Mouse (Mus musculus) NIH3T3 (cell line): ENCODE results near the gene Amotl2.
"Not testable (repeated sequence)": the region's sequence is repeated elsewhere in the genome, so short reads cannot be mapped to it uniquely, and the experiment has no call there.

Experiments used
- DNase-seq: peaks from one replicate; pipeline ENCODE4 v3.0.0-alpha.2; 2012; ENCODE audit warnings: low read depth

Amotl2 gene

DNA sequence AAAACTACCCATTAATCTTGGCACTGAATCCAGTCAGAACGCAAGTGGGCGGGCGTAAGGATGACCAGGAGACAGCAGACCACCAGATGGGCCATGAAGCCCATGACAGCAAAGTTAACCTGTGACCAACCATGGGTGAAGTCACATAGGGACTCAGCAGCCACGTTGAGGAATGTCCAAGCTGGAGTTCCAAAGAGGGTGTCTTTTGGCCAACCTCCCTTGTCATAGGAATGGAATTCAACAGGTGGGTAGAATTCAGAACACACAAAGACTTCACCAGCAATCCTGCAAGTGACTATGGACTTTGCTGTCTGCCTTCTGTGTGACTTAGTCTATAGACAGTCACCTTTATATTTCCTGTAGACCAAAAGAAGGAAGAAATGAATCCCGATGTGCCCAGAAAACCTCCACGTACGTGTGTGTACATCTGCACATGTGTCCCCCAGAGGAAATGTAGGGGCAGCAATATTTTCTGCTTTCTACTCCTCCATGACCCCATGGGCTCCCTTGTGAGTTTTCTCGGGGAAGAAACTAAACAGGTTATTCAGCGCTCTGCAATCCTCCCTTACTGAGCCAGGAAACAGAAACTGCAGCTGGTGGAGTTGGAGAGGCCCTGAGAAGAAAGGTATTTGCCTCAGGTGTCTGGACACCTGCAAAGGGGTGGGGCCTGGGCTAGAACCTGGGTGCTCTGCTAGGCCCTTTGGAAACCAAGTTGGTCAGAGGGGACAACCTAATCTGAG is 17.7 kb downstream of the Amotl2 start:
- peak; percentile 24 for DNase-seq

DNA sequence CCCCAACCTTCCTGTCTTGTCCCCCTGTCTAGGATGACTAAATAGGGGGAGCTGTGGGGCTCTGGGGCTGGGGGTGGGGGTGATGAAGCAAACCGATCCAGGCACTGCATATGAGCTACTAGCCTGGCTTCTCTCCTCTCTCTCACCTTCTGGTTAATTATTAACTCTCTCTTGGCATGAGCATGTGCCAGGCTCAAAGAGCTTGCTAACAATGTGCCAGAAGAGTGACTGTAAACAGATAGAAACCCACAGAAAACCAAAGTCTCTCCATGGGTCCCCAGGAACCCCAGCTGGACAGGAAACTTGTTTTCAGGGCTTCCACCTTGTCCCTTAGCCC is 18.2 kb downstream of the Amotl2 start:
- peak; percentile 6 for DNase-seq

DNA sequence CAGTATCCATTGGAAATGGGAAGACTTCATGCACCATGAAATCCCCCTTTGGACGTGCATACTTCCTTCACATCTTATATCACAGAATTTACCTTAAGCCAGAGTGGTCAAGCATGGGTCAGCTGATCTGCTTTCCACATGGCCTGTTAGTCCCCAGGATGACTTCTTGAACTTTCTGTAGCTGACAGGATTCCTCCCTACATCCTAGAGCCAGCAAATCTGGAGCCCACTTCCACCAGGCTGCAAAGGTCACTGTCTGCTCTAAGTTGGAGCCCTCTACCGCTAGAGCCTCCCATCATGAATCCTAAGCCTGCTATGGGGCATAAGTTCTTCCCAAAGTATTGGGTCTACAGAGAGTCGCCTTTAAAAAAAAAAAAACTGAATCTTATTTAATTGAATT is 18.8 kb downstream of the Amotl2 start:
- DNase-seq = no peak

DNA sequence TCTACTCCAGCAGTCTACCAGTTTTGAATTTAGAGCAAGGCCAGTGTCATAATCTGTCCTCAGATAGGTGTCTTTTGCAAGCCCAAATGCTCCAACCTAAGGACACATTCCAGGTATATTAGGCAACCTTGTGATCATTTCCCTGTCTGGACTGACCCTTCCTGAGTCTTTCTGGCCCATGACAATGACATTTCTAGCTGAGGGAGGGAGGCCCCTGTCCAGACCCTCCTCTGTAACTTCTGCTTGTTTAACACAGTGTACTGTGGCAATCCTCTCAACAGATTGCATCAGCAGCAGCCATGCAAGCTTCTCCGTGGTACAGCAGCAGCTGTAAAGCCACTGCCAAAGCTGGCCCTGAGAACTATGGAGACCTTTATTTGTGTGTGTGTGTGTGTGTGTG is 19.5 kb downstream of the Amotl2 start:
- peak; percentile 59 for DNase-seq

DNA sequence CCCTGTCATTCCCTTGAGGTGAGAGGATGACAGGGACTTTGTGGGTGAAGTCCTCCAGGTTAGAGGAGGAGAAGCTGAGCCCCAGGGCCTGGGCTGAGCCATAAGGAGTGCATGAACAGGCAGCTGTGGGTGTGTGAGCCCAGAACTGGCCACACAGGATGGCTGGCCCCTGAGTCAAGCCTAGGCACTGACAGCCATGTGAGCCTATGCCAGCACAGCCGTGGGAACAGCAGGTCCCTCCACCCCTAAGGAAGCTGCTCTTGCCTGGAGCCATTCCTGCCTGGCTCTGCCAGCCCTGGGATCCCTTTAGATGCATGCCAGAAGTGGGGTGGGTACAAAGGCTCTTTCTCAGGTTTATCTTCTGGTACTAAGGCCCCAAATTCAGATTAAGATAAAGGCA is 20.9 kb downstream of the Amotl2 start:
- peak; percentile 67 for DNase-seq

- DNase-seq = peak; percentile 50
Measured at GRCm38 (mm10) chr9:102746753-102747152, 30.3 kb downstream of the Amotl2 start.

- peak; percentile 13 for DNase-seq
Measured at GRCm38 (mm10) chr9:102747902-102748301, 31.4 kb downstream of the Amotl2 start.

DNA sequence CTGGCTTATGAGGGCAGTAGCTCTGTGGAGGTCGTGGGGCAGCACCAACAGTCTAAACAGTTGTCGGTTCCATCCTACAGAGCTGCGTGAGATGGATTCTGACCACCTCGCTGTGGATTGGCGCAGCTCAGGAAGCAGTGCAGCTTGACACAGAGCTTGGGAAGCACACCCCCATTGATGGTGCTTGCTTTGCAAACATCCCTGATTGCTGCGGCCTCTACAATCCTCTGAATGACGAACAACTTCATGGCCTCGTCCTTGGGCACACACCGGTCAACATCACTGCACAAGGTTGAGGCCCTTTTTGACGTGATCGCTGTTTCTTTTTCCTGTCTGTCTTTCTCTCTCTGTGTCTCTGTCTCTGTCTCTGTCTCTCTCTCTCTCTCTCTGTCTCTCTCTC is 32.7 kb downstream of the Amotl2 start:
- no peak for DNase-seq

DNA sequence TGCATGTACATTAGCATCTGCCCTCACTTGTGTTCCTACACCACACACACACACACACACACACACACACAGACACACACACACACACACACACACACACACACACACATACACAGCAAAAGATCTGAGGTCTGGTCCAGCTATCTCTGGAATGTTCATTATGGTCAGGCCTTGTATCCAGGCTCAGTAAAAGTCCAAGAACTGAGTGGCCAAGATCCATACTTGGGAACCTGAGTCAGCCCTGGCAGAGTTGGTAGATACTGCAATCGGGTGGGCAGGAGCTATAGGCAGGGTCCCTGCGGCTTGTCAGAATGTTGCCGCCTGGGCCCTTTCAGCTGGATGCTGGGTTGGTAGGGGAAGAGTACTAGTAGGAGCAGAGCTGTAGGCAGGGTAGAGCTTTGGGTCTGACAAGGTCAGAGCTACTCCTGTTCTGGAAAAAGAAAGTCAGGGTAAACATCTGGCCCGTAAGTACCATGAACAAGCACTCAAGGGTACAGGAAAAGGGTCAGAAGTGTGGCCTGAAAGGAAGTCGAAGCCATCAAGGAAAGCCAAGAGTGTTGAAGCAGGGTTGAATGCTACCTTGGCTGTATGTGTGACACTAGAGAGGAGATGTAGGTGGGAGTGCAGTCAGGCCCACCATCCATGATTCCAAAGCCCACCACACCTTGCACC is 35.3 kb downstream of the Amotl2 start:
- DNase-seq = peak; percentile 62

- DNase-seq = no peak
Measured at GRCm38 (mm10) chr9:102753299-102753698, 36.8 kb downstream of the Amotl2 start.

DNA sequence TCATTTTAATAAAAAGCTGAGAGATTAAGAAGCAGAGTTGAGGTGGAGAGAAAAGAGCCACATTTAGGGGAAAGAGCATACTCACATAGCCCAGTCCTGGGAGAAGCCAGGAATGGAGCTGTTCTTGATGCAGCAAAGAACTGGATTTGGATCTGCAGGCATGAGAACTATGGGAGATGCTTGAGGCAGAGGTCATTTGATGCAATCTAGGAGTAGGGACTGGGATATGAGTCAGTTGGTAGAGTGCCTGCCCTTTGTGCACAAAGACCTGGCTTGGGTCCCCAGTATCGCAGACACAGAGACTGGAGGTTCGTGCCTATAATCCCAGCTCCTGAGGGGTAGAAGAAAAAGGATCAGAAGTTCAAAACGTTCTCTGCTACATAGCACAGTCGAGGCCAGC is 38.7 kb downstream of the Amotl2 start:
- DNase-seq = peak; percentile 49

GRCm38 (mm10) chr9:102755591-102756270 is 39.3 kb downstream of the Amotl2 start:
- peak; percentile 49 for DNase-seq

DNA sequence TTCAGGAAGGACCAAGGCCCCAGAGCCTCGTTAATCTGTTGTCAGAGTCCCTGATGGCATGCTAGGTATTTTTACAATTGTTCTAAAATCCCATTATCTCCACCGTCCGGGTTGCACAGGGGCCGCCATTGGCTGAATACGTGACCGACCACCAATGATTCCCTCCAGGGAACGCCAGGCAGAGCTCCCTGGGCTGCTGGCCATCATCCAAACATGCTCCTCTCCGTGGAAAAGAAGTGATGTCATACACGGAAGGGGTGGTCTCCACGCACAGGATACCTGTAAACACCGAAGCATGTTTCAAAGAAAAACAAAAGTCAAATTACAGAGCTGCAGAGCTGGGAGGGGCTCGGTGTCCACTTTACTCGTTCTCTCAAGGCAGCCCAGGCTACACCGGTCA is 39.9 kb downstream of the Amotl2 start:
- no peak for DNase-seq

DNA sequence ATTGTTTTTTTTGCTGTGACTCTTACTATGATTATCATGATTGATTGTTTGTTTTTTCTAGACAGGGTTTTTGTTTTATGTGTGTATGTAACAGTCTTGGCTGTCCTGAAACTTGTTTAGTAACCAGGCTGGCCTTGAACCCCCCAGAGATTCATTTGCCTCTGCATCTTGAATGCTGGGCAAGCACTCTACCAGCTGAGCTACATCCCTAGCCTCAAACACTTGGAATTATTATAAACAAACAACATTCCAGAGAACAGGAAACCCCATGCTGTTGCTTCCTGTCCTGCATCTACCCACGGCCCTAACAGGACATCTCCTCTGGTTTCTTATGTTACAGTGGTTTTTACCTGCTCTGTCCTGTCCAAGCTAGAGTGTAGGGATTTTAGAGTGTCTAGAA is 42.4 kb downstream of the Amotl2 start:
- peak; percentile 48 for DNase-seq

- peak; percentile 48 for DNase-seq
Measured at GRCm38 (mm10) chr9:102759581-102760001, 43.1 kb downstream of the Amotl2 start.

- no peak for DNase-seq
Measured at GRCm38 (mm10) chr9:102761599-102761998, 45.1 kb downstream of the Amotl2 start.

DNA sequence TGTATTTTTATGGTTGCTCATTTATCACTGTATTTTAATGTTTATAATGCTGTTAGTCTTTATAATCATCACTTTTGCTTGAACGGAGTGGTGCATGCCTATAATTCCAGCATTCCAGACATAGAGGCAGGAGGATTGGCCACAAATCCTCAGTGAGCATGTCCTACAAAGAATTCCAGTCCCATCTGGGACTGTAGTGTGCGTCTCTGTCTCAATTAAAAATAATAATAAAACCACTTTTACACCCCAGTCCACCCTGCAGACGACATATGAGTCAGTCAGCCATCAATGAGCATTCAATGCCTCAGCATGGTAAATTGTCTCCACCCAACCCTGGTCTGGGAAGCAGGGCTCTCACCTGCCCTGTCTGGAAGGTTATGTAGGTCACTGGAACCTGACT is 46.4 kb downstream of the Amotl2 start:
- DNase-seq = peak; percentile 33

GRCm38 (mm10) chr9:102763520-102763919 is 47.0 kb downstream of the Amotl2 start:
- peak; percentile 81 for DNase-seq

DNA sequence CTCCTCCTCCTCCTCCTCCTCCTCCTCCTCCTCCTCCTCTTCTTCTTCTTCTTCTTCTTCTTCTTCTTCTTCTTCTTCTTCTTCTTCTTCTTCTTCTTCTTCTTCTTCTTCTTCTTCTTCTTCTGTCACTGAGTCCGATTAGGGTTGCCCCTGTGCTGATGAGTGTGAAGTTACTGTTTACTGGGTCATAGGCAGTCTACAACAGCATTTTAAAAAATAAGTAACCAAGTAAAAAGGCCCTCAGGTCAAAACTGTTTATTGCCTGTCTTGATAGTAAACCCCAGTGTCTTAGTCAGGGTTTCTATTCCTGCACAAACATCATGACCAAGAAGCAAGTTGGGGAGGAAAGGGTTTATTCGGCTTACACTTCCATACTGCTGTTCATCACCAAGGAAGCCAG is 48.1 kb downstream of the Amotl2 start:
- DNase-seq = not testable (repeated sequence)

DNA sequence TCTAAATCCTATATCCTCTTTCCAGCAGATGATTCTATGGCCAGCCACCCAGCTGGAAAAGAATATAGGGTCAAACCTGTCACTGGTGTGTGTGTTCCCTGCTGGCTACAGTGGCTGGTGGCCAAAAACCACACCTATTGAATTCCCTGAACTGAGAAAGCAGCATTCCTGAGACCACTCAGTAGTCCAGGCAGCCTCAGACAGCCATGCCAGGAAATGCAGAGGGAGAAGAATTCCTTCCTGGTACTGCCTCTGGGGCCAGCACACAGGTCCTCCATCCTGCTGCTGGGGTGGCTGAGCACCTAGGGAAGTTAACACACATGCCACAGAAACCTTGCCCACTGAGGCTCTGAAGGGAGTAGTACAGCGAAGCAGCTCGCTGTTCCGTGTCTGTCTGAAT is 50.3 kb downstream of the Amotl2 start:
- no peak for DNase-seq

GRCm38 (mm10) chr9:102769257-102769656 is 52.8 kb downstream of the Amotl2 start:
- no peak for DNase-seq

DNA sequence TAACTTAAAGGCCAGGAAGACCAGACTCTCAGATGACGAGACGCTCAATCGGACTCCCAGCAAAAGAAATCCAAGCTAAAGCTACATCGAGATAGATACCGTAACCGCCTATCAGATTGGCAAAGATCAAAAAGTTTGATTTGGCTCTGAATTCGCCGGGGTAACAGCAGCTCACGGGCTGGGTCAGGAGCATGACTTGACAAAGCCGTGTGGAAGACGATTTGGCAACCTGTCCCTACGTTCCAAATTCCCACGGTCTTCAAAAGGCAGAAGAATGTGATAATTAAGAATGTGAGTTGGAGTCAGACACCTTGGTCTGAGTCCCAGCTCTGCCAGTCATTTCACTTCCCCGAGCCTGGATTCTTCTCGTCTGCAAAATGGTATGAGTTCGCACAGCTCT is 53.7 kb downstream of the Amotl2 start:
- no peak for DNase-seq

GRCm38 (mm10) chr9:102771308-102771895 is 54.9 kb downstream of the Amotl2 start:
- DNase-seq = no peak
